Mouse (Mus musculus) stomach, embryonic 15.5 days (tissue): ENCODE results near the gene Trim14. TPM values are rescaled to one million over a fixed set of nuclear protein-coding genes. Genes with fewer than 3 reads are reported as not detected.

Experiments used
- ATAC-seq: fragments of 200-750 bp; cut with Nextera tagmentation; 2 replicates; pipeline ENCODE4 v1.8.0; 2017; ENCODE audit warnings: low read depth, moderate number of reproducible peaks, moderate TSS enrichment; ENCODE audit not compliant: insufficient read depth, low FRiP score
- H3K27ac ChIP-seq: fragments of 300-500 bp; sonication (generic); 2 replicates; pipeline ENCODE4 v1.5.1; 2015; ENCODE audit warnings: mild to moderate bottlenecking, inconsistent platforms
- H3K27me3 ChIP-seq: fragments of 300-500 bp; sonication (generic); replicated peaks from 2 replicates; pipeline ENCODE4 v1.6.1; 2015; ENCODE audit warnings: inconsistent platforms
- H3K36me3 ChIP-seq: fragments of 300-500 bp; sonication (generic); 2 replicates; pipeline ENCODE4 v1.6.1; 2015; ENCODE audit warnings: inconsistent platforms
- H3K4me1 ChIP-seq: fragments of 300-500 bp; sonication (generic); 2 replicates; pipeline ENCODE4 v1.6.1; 2015; ENCODE audit warnings: inconsistent platforms
- H3K4me2 ChIP-seq: fragments of 300-500 bp; sonication (generic); 2 replicates; pipeline ENCODE4 v1.6.1; 2015; ENCODE audit warnings: mild to moderate bottlenecking, inconsistent platforms
- H3K4me3 ChIP-seq: fragments of 300-500 bp; sonication (generic); replicated peaks from 2 replicates; pipeline ENCODE4 v1.5.1; 2015; ENCODE audit warnings: inconsistent platforms
- H3K9ac ChIP-seq: fragments of 300-500 bp; sonication (generic); 2 replicates; pipeline ENCODE4 v1.6.1; 2015; ENCODE audit warnings: inconsistent platforms
- H3K9me3 ChIP-seq: fragments of 300-500 bp; sonication (generic); 2 replicates; pipeline ENCODE4 v1.6.1; 2016; ENCODE audit warnings: inconsistent platforms
- WGBS: fragments of 180-500 bp; shearing (Covaris S2); methylation state at CpG from one replicate; pipeline ENCODE4 v1.1.7; 2015; 5-methylcytosine and 5-hydroxymethylcytosine counted together
- polyA plus RNA-seq: library from polyadenylated mRNA; unstranded; fragments of >200 nt; fragmentation: Nextera tagmentation; extraction: Ambion mirVana; gene quantifications from 2 replicates; pipeline ENCODE4 v1.2.1, GENCODE M21; 2015

Gene Trim14
- polyA plus RNA-seq, 1 experiment from 2014 or later: 5.3 TPM

DNA sequence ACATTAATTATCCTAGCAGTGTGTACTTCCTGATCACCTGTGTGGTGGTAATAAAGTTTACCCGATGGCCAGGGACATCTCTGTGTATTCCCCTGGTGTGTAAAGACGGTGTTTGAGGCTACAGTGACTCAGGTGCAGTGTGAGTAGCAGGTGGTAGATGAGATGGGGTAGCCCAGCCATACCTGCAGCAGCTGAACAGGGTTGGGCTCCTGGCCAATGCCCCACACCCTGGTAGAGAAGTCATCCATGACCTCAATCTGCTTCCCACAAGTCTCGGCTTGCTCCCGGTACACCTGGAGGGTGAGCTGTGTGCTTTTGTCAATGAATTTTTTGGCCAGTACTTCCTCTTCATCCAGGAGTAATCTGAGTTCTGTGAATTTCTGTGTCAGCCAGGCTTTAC, 12.6 kb downstream of the Trim14 start:
- Histone ChIP-seq H3K4me3 (no peak overlapping the region), H3K36me3 (no peaks in the 10 kb centered on the region), H3K27me3 (no peaks in the 10 kb centered on the region), H3K9ac (no peak overlapping the region), H3K27ac (peak overlapping the region; percentile 59; the same call in 1 of the 2 replicates), H3K4me2 (no peak overlapping the region), H3K4me1 (peaks cover 6% of the 10 kb centered on the region; the same call in 1 of the 2 replicates), H3K9me3 (no peaks in the 10 kb centered on the region)
- 75% methylated on average over 4 of the region's 4 CpGs for WGBS
- no peak for ATAC-seq

DNA sequence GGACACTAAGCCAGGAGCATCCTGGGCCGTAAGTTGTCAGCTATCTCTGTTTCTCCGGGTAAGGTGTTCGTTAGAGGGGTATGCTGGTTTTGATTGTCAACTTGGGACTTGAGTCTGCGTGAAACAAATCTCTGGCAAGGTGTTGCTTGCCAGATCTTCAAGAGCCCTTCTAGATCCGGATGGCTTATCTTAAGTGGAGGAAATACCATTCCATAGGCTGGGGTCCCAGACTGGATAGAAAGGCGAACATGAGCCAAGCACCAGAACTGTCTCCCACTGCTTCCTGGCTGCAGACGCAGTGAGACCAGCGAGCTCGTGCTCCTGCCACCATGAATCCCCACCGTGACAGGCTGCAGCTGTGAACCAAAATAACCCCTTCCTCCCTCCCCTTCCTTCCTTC, 14.5 kb downstream of the Trim14 start:
- no peaks in the 10 kb centered on the region for H3K36me3 ChIP-seq
- H3K4me3 ChIP-seq: no peak overlapping the region
- no peaks in the 10 kb centered on the region for H3K27me3 ChIP-seq
- no peaks in the 10 kb centered on the region for H3K9me3 ChIP-seq
- H3K9ac ChIP-seq: no peak overlapping the region
- no peak for ATAC-seq
- no peaks in the 10 kb centered on the region for H3K4me1 ChIP-seq
- no peak overlapping the region for H3K4me2 ChIP-seq
- H3K27ac ChIP-seq: no peak overlapping the region
- WGBS: 66% methylated on average over 10 of the region's 10 CpGs

DNA sequence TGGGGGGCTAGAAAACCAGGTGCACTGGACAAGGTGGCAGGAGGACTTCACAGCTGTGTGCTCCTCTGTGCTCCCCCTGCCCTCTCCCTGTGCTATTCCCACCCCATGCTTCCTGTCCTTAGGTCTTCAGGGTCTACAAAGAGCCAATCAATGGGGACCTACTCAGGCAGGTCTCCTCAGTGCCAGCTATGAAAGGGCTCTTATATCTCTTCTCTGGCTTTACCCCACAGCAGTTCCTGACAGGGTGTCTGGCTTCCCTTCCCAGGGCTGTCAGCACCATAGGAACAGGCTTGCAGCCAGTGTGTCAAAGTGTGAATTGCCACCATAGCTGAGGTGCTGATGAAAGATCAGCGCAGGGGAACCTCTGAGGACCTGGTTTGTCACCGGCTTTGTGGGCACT, 15.4 kb downstream of the Trim14 start:
- Histone ChIP-seq H3K27ac (no peak overlapping the region), H3K27me3 (no peaks in the 10 kb centered on the region), H3K9ac (no peak overlapping the region), H3K36me3 (no peaks in the 10 kb centered on the region), H3K4me1 (no peaks in the 10 kb centered on the region), H3K4me2 (no peak overlapping the region), H3K9me3 (no peaks in the 10 kb centered on the region), H3K4me3 (no peak overlapping the region)
- no peak for ATAC-seq
- WGBS: 67% methylated on average over 2 of the region's 2 CpGs

DNA sequence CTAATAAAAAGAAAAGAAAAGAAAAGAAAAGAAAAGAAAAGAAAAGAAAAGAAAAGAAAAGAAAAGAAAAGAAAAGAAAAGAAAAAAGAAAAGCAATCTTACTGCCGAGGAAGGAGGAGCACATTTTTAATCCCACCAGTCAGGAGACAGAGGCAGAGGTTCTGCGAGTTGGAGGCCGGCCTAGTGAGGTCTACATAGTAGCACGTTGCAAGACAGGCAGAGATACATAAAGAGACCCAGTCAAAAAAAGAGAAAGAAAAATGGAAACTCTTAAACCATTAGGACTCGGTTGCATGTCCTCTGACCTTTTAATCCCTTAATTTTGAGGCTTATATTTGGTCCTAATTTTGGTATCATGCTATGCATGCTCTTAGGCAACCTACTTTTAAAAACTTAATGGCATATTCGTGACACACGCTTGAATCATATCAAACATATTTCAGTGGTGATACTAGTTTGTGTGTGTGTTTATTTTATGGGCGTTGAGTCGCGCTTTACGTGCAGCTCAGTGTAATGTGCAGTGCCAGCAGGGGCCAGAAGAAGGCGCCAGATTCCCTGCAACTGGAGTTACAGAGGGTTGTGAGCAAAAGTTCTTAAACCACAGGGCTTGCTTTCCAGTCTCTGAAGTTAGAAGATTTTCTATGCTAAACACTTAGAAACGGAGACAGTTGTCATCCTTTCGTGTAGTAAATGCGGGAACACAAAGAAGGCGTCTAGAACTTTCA, 28.0 kb downstream of the Trim14 start:
- Histone ChIP-seq H3K9me3 (no peaks in the 10 kb centered on the region), H3K27me3 (no peaks in the 10 kb centered on the region), H3K9ac (no peak overlapping the region), H3K36me3 (0 out of 2 replicates have a peak, but pooled peaks cover 5% of the 10 kb centered on the region), H3K4me2 (peak overlapping the region; percentile 97), H3K4me1 (0 out of 2 replicates have a peak, but pooled peaks cover 5% of the 10 kb centered on the region), H3K27ac (peak overlapping the region; percentile 70; the same call in 1 of the 2 replicates), H3K4me3 (peak overlapping the region; percentile 67)
- ATAC-seq: no peak; the same call in 1 of the 2 replicates
- WGBS: 8% methylated on average over 16 of the region's 16 CpGs

DNA sequence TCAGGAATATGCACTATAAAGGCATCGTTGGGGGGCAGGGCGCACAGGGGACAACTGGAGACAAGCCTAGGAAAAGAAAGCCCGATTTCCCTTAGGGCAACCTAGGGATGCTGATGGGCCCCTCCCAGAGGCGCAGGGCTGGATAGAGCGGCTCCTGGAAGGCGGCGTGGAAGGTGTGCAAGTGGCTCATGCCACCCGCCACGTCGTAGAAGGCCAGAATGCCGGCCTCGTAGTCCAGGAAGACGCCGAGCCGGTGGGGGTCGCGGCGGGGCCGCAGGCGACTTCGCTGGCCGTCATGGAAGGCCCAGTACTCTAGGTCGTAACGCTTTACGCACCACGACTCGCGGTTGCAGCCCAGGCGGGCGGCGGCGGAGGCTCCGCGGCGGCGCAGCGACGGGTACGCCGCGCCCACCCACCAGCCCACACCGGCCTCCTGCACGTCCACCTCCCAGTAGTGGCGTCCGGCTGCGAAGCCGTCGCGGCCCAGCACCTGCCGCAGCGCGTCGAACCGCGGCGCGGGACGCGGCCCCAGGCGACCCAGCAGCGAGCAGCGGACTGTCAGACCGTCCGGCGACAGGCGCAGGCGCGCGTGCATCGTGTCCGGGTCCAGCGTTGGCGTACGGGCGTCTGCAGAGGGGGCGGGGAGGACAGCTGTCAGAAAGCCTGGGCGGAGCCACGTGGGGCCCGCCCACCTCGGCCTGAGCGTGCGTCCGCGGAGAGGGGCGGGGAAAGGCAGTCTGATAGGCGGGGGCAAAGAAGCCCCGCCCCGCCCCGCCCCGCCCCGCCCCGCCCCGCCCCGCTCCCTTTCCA, 28.9 kb downstream of the Trim14 start:
- H3K4me2 ChIP-seq: peak overlapping the region; percentile 97

DNA sequence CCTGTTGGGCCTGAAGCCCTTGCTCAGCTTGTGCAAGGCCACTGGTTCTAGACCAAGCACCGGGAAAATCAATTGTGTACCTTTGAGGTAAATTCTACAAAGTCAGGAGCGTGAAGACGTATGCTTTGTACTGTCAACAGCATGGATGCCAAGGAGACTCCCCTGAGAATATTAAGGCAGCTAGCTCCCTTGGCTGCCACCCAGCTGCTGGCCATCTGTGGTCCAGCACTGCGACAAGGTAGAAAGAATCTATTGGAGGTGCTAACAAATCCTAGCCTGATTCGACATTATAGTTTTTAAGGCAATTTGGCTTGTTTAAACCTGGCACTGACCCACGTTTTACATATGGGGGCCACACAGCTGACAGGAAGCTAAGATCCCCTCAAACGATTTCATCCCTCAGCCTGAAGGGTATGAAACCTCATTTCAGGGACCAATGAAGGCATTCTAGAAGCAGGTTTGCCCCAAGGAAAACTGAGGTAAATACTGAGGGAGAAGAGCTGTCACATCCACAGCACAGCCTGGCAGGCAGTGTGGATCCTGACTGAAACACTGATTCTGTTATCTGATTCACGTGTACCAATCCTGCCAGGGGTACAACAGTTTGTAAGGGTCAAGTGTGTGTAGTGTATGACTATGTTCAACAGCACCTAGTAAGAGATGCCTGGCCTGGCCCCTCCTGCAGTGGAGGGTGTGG, 30.4 kb downstream of the Trim14 start:
- no peak overlapping the region for H3K4me2 ChIP-seq
- no peak overlapping the region for H3K9ac ChIP-seq
- ATAC-seq: no peak
- no peak overlapping the region for H3K4me3 ChIP-seq
- H3K27ac ChIP-seq: no peak overlapping the region
- H3K4me1 ChIP-seq: 0 out of 2 replicates have a peak, but pooled peaks cover 5% of the 10 kb centered on the region
- peaks cover 18% of the 10 kb centered on the region for H3K36me3 ChIP-seq
- no peaks in the 10 kb centered on the region for H3K9me3 ChIP-seq
- H3K27me3 ChIP-seq: no peaks in the 10 kb centered on the region
- 62% methylated on average over 8 of the region's 8 CpGs for WGBS

More for the DNA sequence above, 28.9 kb downstream of the Trim14 start:
- 0 out of 2 replicates have a peak, but pooled peaks cover 5% of the 10 kb centered on the region for H3K4me1 ChIP-seq
- H3K36me3 ChIP-seq: peaks cover 12% of the 10 kb centered on the region; the same call in 1 of the 2 replicates
- no peaks in the 10 kb centered on the region for H3K27me3 ChIP-seq
- under 1% methylated on average over 93 of the region's 94 CpGs for WGBS
- peak overlapping the region; percentile 67 for H3K4me3 ChIP-seq
- no peaks in the 10 kb centered on the region for H3K9me3 ChIP-seq
- ATAC-seq: peak; percentile 96
- H3K27ac ChIP-seq: no peak overlapping the region
- peak overlapping the region; percentile 48; the same call in 1 of the 2 replicates for H3K9ac ChIP-seq

DNA sequence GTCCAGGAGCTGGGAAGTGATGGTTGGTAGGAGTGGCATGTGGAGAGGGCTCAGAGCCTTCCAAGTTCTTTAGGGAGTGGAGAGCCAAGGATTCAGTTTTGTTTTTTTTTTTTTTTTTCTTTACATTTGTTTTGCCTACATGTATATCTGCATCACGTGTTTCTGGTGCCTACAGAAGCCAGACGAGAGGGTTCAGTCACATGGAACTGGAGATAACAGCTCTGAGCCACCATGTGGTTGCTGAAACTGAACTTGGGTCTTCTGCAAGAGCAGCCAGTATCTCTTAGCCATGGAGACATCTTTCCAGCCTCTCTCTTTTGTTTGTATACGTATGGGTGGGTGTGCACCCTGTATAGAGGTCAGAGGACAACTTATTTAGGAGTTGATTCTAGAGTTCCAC, 32.1 kb downstream of the Trim14 start:
- 69% methylated on average over 3 of the region's 3 CpGs for WGBS
- Histone ChIP-seq H3K9me3 (no peaks in the 10 kb centered on the region), H3K4me3 (no peak overlapping the region), H3K4me1 (0 out of 2 replicates have a peak, but pooled peaks cover 5% of the 10 kb centered on the region), H3K4me2 (no peak overlapping the region), H3K36me3 (peaks cover 23% of the 10 kb centered on the region), H3K27me3 (no peaks in the 10 kb centered on the region), H3K9ac (no peak overlapping the region), H3K27ac (no peak overlapping the region)
- ATAC-seq: no peak

DNA sequence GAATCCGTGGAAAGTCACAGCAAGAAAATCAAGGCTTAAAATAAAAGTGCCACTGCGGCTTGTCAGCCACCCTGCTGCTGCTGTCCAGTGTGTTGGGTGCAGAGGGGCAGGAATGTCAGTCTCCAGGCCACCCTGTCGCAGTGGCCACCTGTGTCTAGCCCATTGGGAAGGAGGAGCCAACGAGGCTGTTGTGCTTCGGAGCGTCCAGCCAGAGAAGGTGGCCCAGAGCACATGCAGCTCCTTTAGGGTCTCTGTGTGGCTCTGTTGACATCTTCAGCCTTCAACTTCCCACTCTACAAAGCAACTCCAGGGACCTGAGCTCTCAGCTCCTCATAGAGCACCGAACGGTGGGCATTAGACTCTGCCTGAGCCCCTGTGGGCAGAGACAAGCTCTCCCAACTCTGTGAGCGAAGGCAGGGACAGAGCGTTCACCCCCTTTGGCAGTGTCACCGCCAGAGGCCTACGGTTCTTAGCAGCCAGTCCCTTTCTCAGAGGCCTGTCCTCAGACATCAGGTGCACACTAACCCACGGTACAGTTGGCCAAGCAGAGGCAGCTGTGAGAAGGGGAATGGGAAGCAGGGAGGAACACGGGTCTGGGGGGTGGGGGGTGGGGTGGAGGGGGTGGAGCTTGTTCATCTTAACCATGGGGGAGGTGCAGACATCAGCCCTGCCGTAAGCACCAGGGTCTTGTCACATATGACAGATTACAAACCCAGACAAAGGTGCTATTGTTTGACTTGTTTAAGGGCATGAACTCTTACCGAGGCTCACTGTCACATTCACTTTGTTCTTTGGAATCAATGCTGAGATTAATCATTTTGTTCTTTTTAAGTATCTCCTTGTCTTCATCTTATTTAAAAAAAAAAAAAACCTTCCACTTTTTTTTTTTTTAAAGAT, 33.1 kb downstream of the Trim14 start:
- no peaks in the 10 kb centered on the region for H3K9me3 ChIP-seq
- no peak overlapping the region for H3K27ac ChIP-seq
- H3K27me3 ChIP-seq: no peaks in the 10 kb centered on the region
- 0 out of 2 replicates have a peak, but pooled peaks cover 5% of the 10 kb centered on the region for H3K4me1 ChIP-seq
- 67% methylated on average over 16 of the region's 16 CpGs for WGBS
- no peak for ATAC-seq
- H3K4me2 ChIP-seq: no peak overlapping the region
- no peak overlapping the region for H3K4me3 ChIP-seq
- no peak overlapping the region for H3K9ac ChIP-seq
- H3K36me3 ChIP-seq: peaks cover 23% of the 10 kb centered on the region

DNA sequence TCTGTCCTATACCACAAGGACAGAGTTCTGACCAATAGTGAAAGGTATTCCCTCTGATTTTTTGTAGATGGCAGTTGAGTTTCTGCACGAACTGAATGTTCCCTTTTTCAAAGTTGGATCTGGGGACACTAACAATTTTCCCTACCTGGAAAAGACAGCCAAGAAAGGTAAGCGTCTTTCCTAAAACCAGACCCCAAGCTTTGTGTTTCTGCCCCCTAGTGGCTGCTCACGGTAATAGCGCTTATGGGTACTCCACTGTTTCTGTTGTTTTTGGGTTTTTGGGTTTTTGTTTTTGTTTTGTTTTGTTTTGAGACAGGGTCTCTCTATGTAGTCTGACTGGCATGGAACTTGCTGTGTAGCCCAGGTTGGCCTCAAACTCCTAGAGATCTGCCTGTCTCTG, 37.0 kb downstream of the Trim14 start:
- H3K4me1 ChIP-seq: no peaks in the 10 kb centered on the region
- H3K9me3 ChIP-seq: no peaks in the 10 kb centered on the region
- no peak overlapping the region for H3K9ac ChIP-seq
- H3K27ac ChIP-seq: no peak overlapping the region
- H3K4me2 ChIP-seq: no peak overlapping the region
- WGBS: 13% methylated on average over 4 of the region's 4 CpGs
- no peaks in the 10 kb centered on the region for H3K27me3 ChIP-seq
- H3K36me3 ChIP-seq: peaks cover 30% of the 10 kb centered on the region
- H3K4me3 ChIP-seq: no peak overlapping the region
- no peak for ATAC-seq

DNA sequence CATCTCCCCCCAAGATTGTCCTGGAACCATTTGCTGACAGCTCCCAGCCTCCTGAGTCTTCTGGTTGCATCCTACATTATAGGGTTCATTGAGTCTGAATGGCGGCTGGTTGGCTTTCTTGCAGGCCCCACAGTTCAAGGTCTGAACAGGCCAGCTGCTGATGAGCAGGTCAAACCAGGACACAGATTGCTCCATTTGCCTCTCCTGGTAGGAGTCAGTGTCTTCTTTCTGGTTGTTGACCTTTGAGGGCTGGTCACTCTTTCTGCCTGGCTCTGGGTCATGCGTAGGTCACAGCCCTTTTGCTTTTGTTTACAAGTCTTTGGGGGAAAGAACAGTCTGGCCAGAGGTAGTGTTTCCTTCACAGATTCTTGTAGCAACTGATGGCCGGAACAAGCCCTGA, 37.4 kb downstream of the Trim14 start:
- Histone ChIP-seq H3K4me1 (no peaks in the 10 kb centered on the region), H3K36me3 (peaks cover 32% of the 10 kb centered on the region), H3K9ac (no peak overlapping the region), H3K27ac (no peak overlapping the region), H3K27me3 (no peaks in the 10 kb centered on the region), H3K4me2 (no peak overlapping the region), H3K9me3 (no peaks in the 10 kb centered on the region), H3K4me3 (no peak overlapping the region)
- 63% methylated on average over 3 of the region's 3 CpGs for WGBS
- no peak for ATAC-seq

DNA sequence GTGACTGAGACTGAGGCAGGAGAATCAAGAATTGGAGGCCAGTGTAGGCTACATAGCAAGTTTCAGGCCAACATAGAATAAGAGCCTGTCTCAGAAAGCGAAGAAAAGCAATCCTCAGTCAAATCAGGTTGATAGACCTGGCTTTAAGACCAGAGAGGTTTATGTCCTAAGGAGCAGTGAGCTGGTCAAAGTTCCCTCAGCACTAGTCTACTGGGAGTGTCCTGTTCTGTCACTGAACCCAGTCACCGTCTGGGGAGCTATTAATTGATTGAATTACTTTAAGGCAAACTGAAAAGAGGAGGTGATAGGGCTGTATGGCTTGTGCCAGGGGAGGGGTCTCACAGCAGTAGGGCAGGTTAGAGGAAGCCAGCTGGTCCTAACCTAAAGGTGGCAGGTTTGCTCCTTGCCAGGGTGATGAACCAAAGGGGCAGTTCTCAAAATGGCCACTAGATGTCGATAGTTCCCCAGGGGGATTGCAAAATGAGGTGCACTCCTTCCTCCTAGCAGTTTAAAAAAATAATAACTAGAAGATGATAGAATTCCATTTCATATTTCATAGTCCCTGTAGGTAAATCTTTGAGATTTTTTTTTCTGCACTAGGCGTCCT, 38.6 kb downstream of the Trim14 start:
- Histone ChIP-seq H3K4me3 (no peak overlapping the region), H3K4me1 (no peaks in the 10 kb centered on the region), H3K4me2 (no peak overlapping the region), H3K27me3 (no peaks in the 10 kb centered on the region), H3K27ac (no peak overlapping the region), H3K9me3 (no peaks in the 10 kb centered on the region), H3K36me3 (peaks cover 35% of the 10 kb centered on the region), H3K9ac (no peak overlapping the region)
- 49% methylated on average over 4 of the region's 4 CpGs for WGBS
- ATAC-seq: no peak
